Mouse (Mus musculus) heart, embryonic 11.5 days (tissue): ENCODE measurements around the gene Avpr1b. TPM values are rescaled to one million over a fixed set of nuclear protein-coding genes. Genes with fewer than 3 reads are reported as not detected.
"Not testable (repeated sequence)": the region's sequence is repeated elsewhere in the genome, so short reads cannot be mapped to it uniquely, and the experiment has no call there.

ENCODE experiments used
- ATAC-seq: fragments of 200-750 bp; cut with Nextera tagmentation; replicated peaks from 2 replicates; pipeline ENCODE4 v1.8.0; 2017; ENCODE audit warnings: moderate library complexity; ENCODE audit not compliant: insufficient number of reproducible peaks, low FRiP score, low TSS enrichment
- H3K27ac ChIP-seq: fragments of 300-500 bp; sonication (generic); 2 replicates; pipeline ENCODE4 v1.5.1; 2014; ENCODE audit warnings: mild to moderate bottlenecking, low read depth, low read length
- H3K27me3 ChIP-seq: fragments of 300-500 bp; sonication (generic); 2 replicates; pipeline ENCODE4 v1.6.1; 2014; ENCODE audit warnings: mild to moderate bottlenecking, low read length, mixed read lengths; ENCODE audit not compliant: control insufficient read depth, insufficient read depth
- H3K36me3 ChIP-seq: fragments of 300-500 bp; sonication (generic); 2 replicates; pipeline ENCODE4 v1.6.1; 2014; ENCODE audit warnings: mild to moderate bottlenecking, low read length, moderate library complexity, mixed read lengths; ENCODE audit not compliant: control insufficient read depth, insufficient read depth
- H3K4me1 ChIP-seq: fragments of 300-500 bp; sonication (generic); 2 replicates; pipeline ENCODE4 v1.6.1; 2014; ENCODE audit warnings: low read length; ENCODE audit not compliant: control insufficient read depth, insufficient read depth
- H3K4me2 ChIP-seq: fragments of 300-500 bp; sonication (generic); 2 replicates; pipeline ENCODE4 v1.6.1; 2014; ENCODE audit warnings: mild to moderate bottlenecking, moderate library complexity
- H3K4me3 ChIP-seq: fragments of 300-500 bp; sonication (generic); 2 replicates; pipeline ENCODE4 v1.5.1; 2014; ENCODE audit warnings: low read depth, low read length
- H3K9ac ChIP-seq: fragments of 300-500 bp; sonication (generic); 2 replicates; pipeline ENCODE4 v1.6.1; 2014; ENCODE audit warnings: mild to moderate bottlenecking, low read depth, low read length, moderate library complexity
- H3K9me3 ChIP-seq: fragments of 300-500 bp; sonication (generic); replicated peaks from 2 replicates; pipeline ENCODE4 v1.6.1; 2016; ENCODE audit warnings: low read length; ENCODE audit not compliant: control insufficient read depth
- WGBS: fragments of 180-500 bp; shearing (Covaris S2); extraction: QIAGEN DNeasy Blood & Tissue Kit; methylation state at CpG from one replicate; pipeline ENCODE4 v1.1.7; 2014; ENCODE audit not compliant: insufficient replicate concordance; 5-methylcytosine and 5-hydroxymethylcytosine counted together
- polyA plus RNA-seq: library from polyadenylated mRNA; unstranded; fragments of >200 nt; fragmentation: Nextera tagmentation; extraction: Ambion mirVana; gene quantifications from 2 replicates; pipeline ENCODE4 v1.2.1, GENCODE M21; 2014

The Avpr1b gene
- polyA plus RNA-seq: not detected in 2 replicates

- Histone ChIP-seq H3K9me3 (no peaks in the 10 kb centered on the region), H3K4me2 (peak within 1 kb of the TSS; percentile 36), H3K27ac (no peak within 1 kb of the TSS), H3K4me3 (no peak within 1 kb of the TSS), H3K36me3 (no peaks in the 10 kb centered on the region), H3K9ac (peak within 1 kb of the TSS; percentile 49; the same call in 1 of the 2 replicates), H3K27me3 (peaks cover 17% of the 10 kb centered on the region), H3K4me1 (no peaks in the 10 kb centered on the region)
- ATAC-seq: no peak
- WGBS: 23% methylated on average over 12 of the region's 12 CpGs
Observed at GRCm38 (mm10) chr1:131598905-131599304, at the start of gene Avpr1b. Avpr1b (plus strand) TSS chr1:131599239.

GRCm38 (mm10) chr1:131551956-131552355, 47.1 kb upstream of the Avpr1b start:
- Histone ChIP-seq H3K9ac (no peak overlapping the region), H3K4me2 (no peak overlapping the region), H3K9me3 (no peaks in the 10 kb centered on the region), H3K27ac (no peak overlapping the region), H3K4me1 (peaks cover 7% of the 10 kb centered on the region), H3K27me3 (no peaks in the 10 kb centered on the region), H3K4me3 (no peak overlapping the region), H3K36me3 (no peaks in the 10 kb centered on the region)
- 74% methylated on average over 2 of the region's 2 CpGs for WGBS
- no peak for ATAC-seq

- Histone ChIP-seq H3K4me2 (no peak overlapping the region), H3K4me1 (peaks cover 7% of the 10 kb centered on the region), H3K27ac (no peak overlapping the region), H3K36me3 (no peaks in the 10 kb centered on the region), H3K9me3 (no peaks in the 10 kb centered on the region), H3K4me3 (no peak overlapping the region), H3K27me3 (no peaks in the 10 kb centered on the region), H3K9ac (no peak overlapping the region)
- ATAC-seq: no peak
Observed at GRCm38 (mm10) chr1:131553428-131553827, 45.6 kb upstream of the Avpr1b start.

- Histone ChIP-seq H3K9me3 (no peaks in the 10 kb centered on the region), H3K4me2 (peak overlapping the region; percentile 34), H3K4me3 (no peak overlapping the region), H3K27ac (peak overlapping the region; percentile 64), H3K27me3 (no peaks in the 10 kb centered on the region), H3K9ac (peak overlapping the region; percentile 54; the same call in 1 of the 2 replicates), H3K4me1 (peaks cover 4% of the 10 kb centered on the region), H3K36me3 (no peaks in the 10 kb centered on the region)
- 0 out of 2 replicates have a peak, but pooled peaks have one; percentile 42 for ATAC-seq
- 9% methylated on average over 13 of the region's 13 CpGs for WGBS
Observed at GRCm38 (mm10) chr1:131555042-131555812, 43.8 kb upstream of the Avpr1b start.

GRCm38 (mm10) chr1:131560500-131560899, 38.5 kb upstream of the Avpr1b start:
- Histone ChIP-seq H3K4me2 (no peak overlapping the region), H3K27me3 (no peaks in the 10 kb centered on the region), H3K27ac (no peak overlapping the region), H3K4me1 (no peaks in the 10 kb centered on the region; the same call in 1 of the 2 replicates), H3K4me3 (no peak overlapping the region), H3K9ac (no peak overlapping the region), H3K36me3 (no peaks in the 10 kb centered on the region), H3K9me3 (no peaks in the 10 kb centered on the region)
- no peak for ATAC-seq

- Histone ChIP-seq H3K4me1 (no peaks in the 10 kb centered on the region; the same call in 1 of the 2 replicates), H3K4me2 (no peak overlapping the region), H3K9ac (no peak overlapping the region), H3K27ac (no peak overlapping the region), H3K36me3 (no peaks in the 10 kb centered on the region), H3K9me3 (no peaks in the 10 kb centered on the region), H3K4me3 (no peak overlapping the region), H3K27me3 (no peaks in the 10 kb centered on the region)
- WGBS: 86% methylated on average over 2 of the region's 2 CpGs
- ATAC-seq: no peak
Observed at GRCm38 (mm10) chr1:131562081-131562480, 37.0 kb upstream of the Avpr1b start.

- not testable (repeated sequence) for ATAC-seq, H3K4me2 ChIP-seq, H3K27ac ChIP-seq, H3K9me3 ChIP-seq, H3K9ac ChIP-seq, H3K4me3 ChIP-seq, H3K36me3 ChIP-seq, H3K4me1 ChIP-seq, H3K27me3 ChIP-seq
- WGBS: 33% methylated on average over 11 of the region's 11 CpGs
Observed at GRCm38 (mm10) chr1:131566056-131566455, 33.0 kb upstream of the Avpr1b start.

- Histone ChIP-seq H3K4me3 (no peak overlapping the region), H3K4me1 (no peaks in the 10 kb centered on the region), H3K27me3 (no peaks in the 10 kb centered on the region), H3K4me2 (no peak overlapping the region), H3K9ac (no peak overlapping the region), H3K9me3 (no peaks in the 10 kb centered on the region), H3K27ac (no peak overlapping the region), H3K36me3 (no peaks in the 10 kb centered on the region)
- no peak for ATAC-seq
- 62% methylated on average over 6 of the region's 6 CpGs for WGBS
Observed at GRCm38 (mm10) chr1:131569721-131570120, 29.3 kb upstream of the Avpr1b start.

GRCm38 (mm10) chr1:131570391-131570790, 28.6 kb upstream of the Avpr1b start:
- ATAC-seq: no peak
- no peaks in the 10 kb centered on the region for H3K27me3 ChIP-seq
- WGBS: 80% methylated on average over 4 of the region's 4 CpGs

More at GRCm38 (mm10) chr1:131570391-131570790, 28.6 kb upstream of the Avpr1b start:
- H3K4me1 ChIP-seq: no peaks in the 10 kb centered on the region
- no peak overlapping the region for H3K4me3 ChIP-seq
- H3K27ac ChIP-seq: no peak overlapping the region
- H3K36me3 ChIP-seq: no peaks in the 10 kb centered on the region
- H3K9ac ChIP-seq: no peak overlapping the region
- no peak overlapping the region for H3K4me2 ChIP-seq
- H3K9me3 ChIP-seq: no peaks in the 10 kb centered on the region
